Mouse (Mus musculus) brain, embryonic 14.5 days (tissue): ENCODE results near the gene Ctnnbip1.

Experiments
- CTCF ChIP-seq: fragments of 200-500 bp; IDR thresholded peaks from 2 replicates; pipeline ENCODE4 v1.5.1; 2012; ENCODE audit warnings: inconsistent platforms, mild to moderate bottlenecking, moderate library complexity, borderline replicate concordance; ENCODE audit not compliant: insufficient read depth, insufficient read length; ENCODE audit errors: extremely low read depth
- POLR2A ChIP-seq: fragments of 200-500 bp; IDR thresholded peaks from 2 replicates; pipeline ENCODE4 v1.6.1; 2012; ENCODE audit warnings: mild to moderate bottlenecking, inconsistent platforms, borderline replicate concordance; ENCODE audit not compliant: poor library complexity, insufficient read depth, insufficient read length, severe bottlenecking; ENCODE audit errors: extremely low read depth

DNA sequence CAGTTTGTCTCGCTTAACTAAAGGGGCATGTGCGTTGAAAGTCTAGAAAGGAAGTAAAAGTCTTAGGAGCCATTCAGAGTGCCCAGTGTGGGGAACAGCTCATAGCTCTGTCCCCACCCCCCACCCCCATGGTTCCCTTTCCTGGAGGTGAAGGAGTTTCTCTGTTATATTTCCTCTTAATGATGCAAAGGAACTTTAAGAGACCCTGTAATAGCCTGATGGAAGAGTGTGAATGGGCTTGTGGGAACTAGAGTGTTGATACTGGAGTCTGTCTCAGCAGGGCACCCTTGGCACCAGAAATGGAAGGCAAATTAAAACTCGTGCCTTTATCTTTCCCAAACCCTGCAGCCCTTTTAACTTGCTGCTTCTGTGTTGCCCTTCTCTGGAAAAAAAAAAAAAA is 13.2 kb upstream of the Ctnnbip1 start:
- TF ChIP-seq POLR2A: no peak
- TF ChIP-seq CTCF: no peak
